Mouse (Mus musculus): Measurements from ENCODE around the gene Rdh16f2.

DNA sequence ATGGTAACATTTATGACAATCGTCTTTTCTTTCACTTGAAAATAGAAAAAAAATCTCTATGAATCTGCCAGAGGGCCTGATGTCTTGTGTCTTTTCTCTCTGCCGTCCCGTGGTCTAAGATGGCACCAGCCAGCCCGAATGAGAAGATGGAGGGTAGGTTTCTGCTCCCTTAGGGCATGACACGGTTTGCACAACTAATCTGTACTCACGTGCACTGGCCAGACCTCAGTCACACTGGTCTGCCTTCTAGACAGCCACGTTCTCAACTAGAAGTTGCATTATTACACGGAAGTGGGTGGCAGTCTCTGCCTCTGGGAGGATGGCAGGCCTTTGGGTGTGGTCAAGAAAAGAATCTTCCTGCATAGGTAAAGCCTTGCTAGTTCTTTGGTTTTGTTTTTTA lies 56.8 kb downstream of the Rdh16f2 start:
- TF ChIP-seq POLR2A (IDR thresholded peaks at IDR 0.05; ENCODE audit: insufficient read depth, low read length) (no peak), CTCF (IDR thresholded peaks at IDR 0.05; ENCODE audit: low read depth, low read length) (no peak)
